Mouse (Mus musculus): Measurements from ENCODE around the gene Mettl13. TPM values are rescaled to one million over a fixed set of nuclear protein-coding genes. Genes with fewer than 3 reads are reported as not detected.

Gene Mettl13
- total RNA-seq, 2 experiments from 2014 or later, result 11.4 to 13.0 TPM

GRCm38 (mm10) chr1:162533766-162534560 is 14.4 kb downstream of the Mettl13 start:
- DNase-seq (ENCODE audit: low spot score in 2 of 2), result no peak

- no peak for DNase-seq (ENCODE audit: low spot score in 2 of 2)
These were observed 16.0 kb downstream of the Mettl13 start for GRCm38 (mm10) chr1:162532330-162532729.

- DNase-seq (ENCODE audit: low spot score in 2 of 2), result no peak
These were observed 16.8 kb downstream of the Mettl13 start for GRCm38 (mm10) chr1:162531584-162531983.

GRCm38 (mm10) chr1:162530666-162531065 is 17.7 kb downstream of the Mettl13 start:
- no peak for DNase-seq (ENCODE audit: low spot score in 2 of 2)

GRCm38 (mm10) chr1:162529651-162530050 is 18.7 kb downstream of the Mettl13 start:
- no peak for DNase-seq (ENCODE audit: low spot score in 2 of 2)

GRCm38 (mm10) chr1:162515116-162515515 is 33.2 kb downstream of the Mettl13 start:
- no peak for DNase-seq (ENCODE audit: low spot score in 2 of 2)

- no peak for DNase-seq (ENCODE audit: low spot score in 2 of 2)
These were observed 38.4 kb downstream of the Mettl13 start for GRCm38 (mm10) chr1:162510013-162510356.

- DNase-seq (ENCODE audit: low spot score in 2 of 2), result peak in 1 of 2 experiments; percentile 28
These were observed 38.9 kb downstream of the Mettl13 start for GRCm38 (mm10) chr1:162509329-162510012.

GRCm38 (mm10) chr1:162508211-162509005 is 39.9 kb downstream of the Mettl13 start:
- no peak for DNase-seq (ENCODE audit: low spot score in 2 of 2)

- DNase-seq (ENCODE audit: low spot score in 2 of 2), result peak in 1 of 2 experiments; percentile 46
These were observed 41.8 kb downstream of the Mettl13 start for GRCm38 (mm10) chr1:162506516-162506915.

- no peak for DNase-seq (ENCODE audit: low spot score in 2 of 2)
These were observed 42.7 kb downstream of the Mettl13 start for GRCm38 (mm10) chr1:162505649-162506048.

Other genes with a start within 250 kb of the Mettl13 start
- 10 to 100 TPM; 80.5 to 80.9 TPM for gene Dnm3, start 70.5 kb downstream of the Mettl13 start, total RNA-seq (2021)
- 100 to 1,000 TPM; 103 to 109 TPM for gene Vamp4, start 22.0 kb upstream of the Mettl13 start, total RNA-seq (2021)
- gene Myoc, start 90.6 kb upstream of the Mettl13 start, total RNA-seq (2021), result 1 to 10 TPM; 2.6 to 4.0 TPM
- not detected for gene Myocos, start 109.7 kb upstream of the Mettl13 start, total RNA-seq (2021)
- gene Prrc2c, start 192.0 kb upstream of the Mettl13 start, total RNA-seq (2021), result 100 to 1,000 TPM; 184 to 186 TPM